Comparison of ENCODE assay signal across 8 mouse cellular contexts in the genomic region with DNA sequence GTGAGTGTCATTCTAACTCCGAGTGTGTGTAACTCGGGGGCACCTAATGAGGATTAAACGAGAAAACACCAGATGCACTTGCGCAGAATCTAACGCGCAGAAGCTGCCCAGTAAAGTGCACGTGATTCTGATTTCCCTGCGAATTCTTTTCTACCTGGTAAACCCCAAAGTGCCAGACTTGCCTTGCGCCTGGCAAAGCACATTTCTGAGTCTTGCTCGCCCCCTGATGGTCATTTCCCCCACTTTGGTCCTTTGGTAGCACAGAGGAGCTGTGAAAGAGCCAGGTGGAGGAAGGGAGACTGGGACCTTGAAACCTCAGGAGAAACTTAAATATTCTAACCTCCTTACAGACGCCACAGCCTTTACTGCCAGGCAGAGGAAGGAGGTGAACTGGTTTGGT. TPM values are rescaled to one million over a fixed set of nuclear protein-coding genes. Genes with fewer than 3 reads are reported as not detected.
DNase-seq lines count a peak whose midpoint lies in the region; ATAC-seq and TF ChIP-seq lines count a peak whose summit lies in the region.

No protein-coding gene starts in this region.

- no peak for ATAC-seq in liver, embryonic 11.5 days (replicated peaks; ENCODE audit: low FRiP score)
- ATAC-seq in intestine, postnatal 0 days = no peak
- no peak for ATAC-seq in midbrain, embryonic 14.5 days (ENCODE audit: low FRiP score, low TSS enrichment)

- peak; percentile 93 for TF ChIP-seq CTCF in cortical plate, adult 2 months (IDR thresholded peaks at IDR 0.05; ENCODE audit: extremely low read depth, insufficient read depth, low read length)
- peak; percentile 69 for TF ChIP-seq CTCF in gastrocnemius, adult 2 months (IDR thresholded peaks at IDR 0.05)
- peak; percentile 74 for TF ChIP-seq CTCF in intestine, postnatal 0 days (IDR thresholded peaks at IDR 0.05; ENCODE audit: low read depth)

- H3K27me3 ChIP-seq in liver, embryonic 11.5 days (replicated peaks; ENCODE audit: control insufficient read depth, insufficient read depth, low read length) = no peaks in the 10 kb centered on the region
- H3K27me3 ChIP-seq in intestine, postnatal 0 days (replicated peaks; ENCODE audit: control insufficient read depth, insufficient read depth, low read length) = no peaks in the 10 kb centered on the region
- no peaks in the 10 kb centered on the region for H3K27me3 ChIP-seq in midbrain, embryonic 14.5 days (ENCODE audit: control insufficient read depth, insufficient read depth, low read length)

- WGBS in liver, embryonic 11.5 days = 21% methylated on average over 11 of the region's 11 CpGs
- 10% methylated on average over 11 of the region's 11 CpGs for WGBS in intestine, postnatal 0 days
- 21% methylated on average over 11 of the region's 11 CpGs for WGBS in midbrain, embryonic 14.5 days

- H3K9me3 ChIP-seq in liver, embryonic 11.5 days (ENCODE audit: control insufficient read depth, low read length) = no peaks in the 10 kb centered on the region
- no peaks in the 10 kb centered on the region for H3K9me3 ChIP-seq in intestine, postnatal 0 days (ENCODE audit: control insufficient read depth)
- no peaks in the 10 kb centered on the region for H3K9me3 ChIP-seq in midbrain, embryonic 14.5 days (ENCODE audit: control insufficient read depth, low read length)

- H3K36me3 ChIP-seq in liver, embryonic 11.5 days (ENCODE audit: control insufficient read depth, insufficient read depth, low read length) = no peaks in the 10 kb centered on the region
- H3K36me3 ChIP-seq in intestine, postnatal 0 days (ENCODE audit: control insufficient read depth, insufficient read depth) = no peaks in the 10 kb centered on the region
- no peaks in the 10 kb centered on the region for H3K36me3 ChIP-seq in midbrain, embryonic 14.5 days (ENCODE audit: control insufficient read depth, insufficient read depth, low read length)

- H3K4me3 ChIP-seq in liver, embryonic 11.5 days (ENCODE audit: low read depth, low read length) = no peak overlapping the region
- H3K4me3 ChIP-seq in cortical plate, adult 2 months (ENCODE audit: insufficient read depth, low read length) = peak overlapping the region; percentile 15; the same call in 1 of the 2 replicates
- H3K4me3 ChIP-seq in gastrocnemius, adult 2 months = peak overlapping the region; percentile 27
- H3K4me3 ChIP-seq in intestine, postnatal 0 days (ENCODE audit: low read depth, low read length) = no peak overlapping the region
- H3K4me3 ChIP-seq in midbrain, embryonic 14.5 days (replicated peaks; ENCODE audit: low read depth, low read length) = no peak overlapping the region

- no peak overlapping the region for H3K27ac ChIP-seq in liver, embryonic 11.5 days (ENCODE audit: low read depth, low read length)
- no peak overlapping the region for H3K27ac ChIP-seq in cortical plate, adult 2 months (ENCODE audit: insufficient read depth, low read length)
- H3K27ac ChIP-seq in gastrocnemius, adult 2 months = no peak overlapping the region
- no peak overlapping the region for H3K27ac ChIP-seq in intestine, postnatal 0 days (ENCODE audit: low read depth, low read length)
- H3K27ac ChIP-seq in midbrain, embryonic 14.5 days (replicated peaks; ENCODE audit: low read depth, low read length) = no peak overlapping the region

- H3K9ac ChIP-seq in liver, embryonic 11.5 days (ENCODE audit: low read depth, low read length) = no peak overlapping the region
- no peak overlapping the region for H3K9ac ChIP-seq in intestine, postnatal 0 days (ENCODE audit: low read depth, low read length)
- H3K9ac ChIP-seq in midbrain, embryonic 14.5 days (replicated peaks; ENCODE audit: low read length) = no peak overlapping the region

- peak; percentile 26 for DNase-seq in liver
- DNase-seq in liver, embryonic 11.5 days (ENCODE audit: low spot score) = no peak
- DNase-seq in gastrocnemius, adult 2 months = peak; percentile 57
- DNase-seq in left cerebral cortex, adult 9 months (ENCODE audit: low spot score in 2 of 2) = peak; percentile 58 to 92
- DNase-seq in midbrain, embryonic 14.5 days = peak; percentile 92
- peak; percentile 72 for DNase-seq in telencephalon, adult 2 months (ENCODE audit: low read depth, low spot score)

- intact Hi-C loops in gastrocnemius, adult 2 months (cut with DNase I) = loop anchor here (1.0 kb wide), 1 partner anchor 457 kb away; no protein-coding TSS in a partner anchor

- TF ChIP-seq POLR2A in cortical plate, adult 2 months (IDR thresholded peaks at IDR 0.05; ENCODE audit: extremely low read depth, insufficient read depth, low read length) = no peak

- H3K4me2 ChIP-seq in liver, embryonic 11.5 days = no peak overlapping the region
- no peak overlapping the region for H3K4me2 ChIP-seq in intestine, postnatal 0 days (replicated peaks; ENCODE audit: low read depth)
- peak overlapping the region; percentile 26 for H3K4me2 ChIP-seq in midbrain, embryonic 14.5 days (ENCODE audit: low read length)

- H3K4me1 ChIP-seq in liver, embryonic 11.5 days (replicated peaks; ENCODE audit: control insufficient read depth, insufficient read depth, low read length) = no peaks in the 10 kb centered on the region
- H3K4me1 ChIP-seq in cortical plate, adult 2 months (ENCODE audit: control insufficient read depth, insufficient read depth, low read length) = no peaks in the 10 kb centered on the region
- H3K4me1 ChIP-seq in intestine, postnatal 0 days (replicated peaks; ENCODE audit: control insufficient read depth, insufficient read depth, low read length) = no peaks in the 10 kb centered on the region
- H3K4me1 ChIP-seq in midbrain, embryonic 14.5 days (ENCODE audit: control insufficient read depth, insufficient read depth, low read length) = no peaks in the 10 kb centered on the region

RNA-seq across cellular contexts. Expression of gene Prickle2, which starts 37.6 kb away (rescaled TPM):
- polyA plus RNA-seq in liver, embryonic 11.5 days (2014; fragmentation: Nextera tagmentation; extraction: Ambion mirVana) = 1.3 and 1.7 TPM in 2 replicates
- 58.6 and 62.6 TPM in 2 replicates for polyA plus RNA-seq in cortical plate, adult 2 months (2012; rRNA removed)
- total RNA-seq in gastrocnemius, adult 2 months (2021) = 1 to 10 TPM; 1.2 to 2.3 TPM
- 1.7 and 2.0 TPM in 2 replicates for polyA plus RNA-seq in intestine, postnatal 0 days (2015; fragmentation: Nextera tagmentation; extraction: Ambion mirVana)
- 14.9 and 18.0 TPM in 2 replicates for polyA plus RNA-seq in midbrain, embryonic 14.5 days (2014; fragmentation: Nextera tagmentation; extraction: Ambion mirVana)

Comparison
In these comparisons a context has a peak if more than half of its experiments do, and no peak if none do; other contexts are left out.
1. H3K4me3 ChIP-seq: peak in cortical plate, adult 2 months (single experiment) and gastrocnemius, adult 2 months (single experiment); none in liver, embryonic 11.5 days (single experiment), intestine, postnatal 0 days (single experiment) and midbrain, embryonic 14.5 days (single experiment).
2. Peak in every context shown above with its lines, with median percentiles within 50 percentile points of each other: CTCF ChIP-seq.